In the genomic region with DNA sequence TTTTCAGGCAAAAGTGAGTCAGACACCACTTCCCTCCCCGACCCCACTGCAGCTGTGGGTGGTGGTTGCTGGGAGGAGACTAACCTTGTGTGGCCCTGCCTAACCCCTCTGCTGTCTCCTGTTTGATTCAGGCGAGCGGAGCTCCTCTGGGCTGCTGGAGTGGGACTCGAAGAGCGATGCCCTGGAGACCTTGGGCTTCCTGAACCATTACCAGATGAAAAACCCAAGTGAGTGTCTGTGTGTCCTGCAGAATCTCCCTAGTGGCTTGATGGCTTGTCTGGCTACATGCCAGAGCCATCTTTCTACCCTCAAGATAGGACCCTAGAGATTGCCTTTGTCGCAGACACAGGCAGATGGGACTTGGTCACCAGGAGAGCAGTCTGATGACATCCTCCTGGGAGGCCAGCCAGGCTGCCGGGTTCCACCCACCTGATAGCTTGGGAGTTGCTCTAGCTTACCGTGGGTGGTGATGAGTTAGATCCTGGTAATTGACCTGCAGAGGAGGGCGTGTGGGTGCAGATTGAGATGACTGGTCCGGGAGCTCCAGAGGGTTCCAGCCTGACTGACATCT, we compare ENCODE assay signal across 8 mouse cellular contexts. TPM values are rescaled to one million over a fixed set of nuclear protein-coding genes. Genes with fewer than 3 reads are reported as not detected.
A peak's percentile ranks its signal among the peaks of the same experiment; 100 is the strongest.
DNase-seq lines count a peak whose midpoint lies in the region.

No protein-coding gene starts in this region.

- intact Hi-C loops in heart, postnatal 14 days (cut with DNase I), result no loop called here
- intact Hi-C loops in left cerebral cortex, postnatal 25 days (cut with DNase I), result no loop called here

- peak; percentile 66 to 80 for DNase-seq in left cerebral cortex, adult 18-20 months (ENCODE audit: low spot score in 2 of 2)
- no peak for DNase-seq in left cerebral cortex, adult 11 months (ENCODE audit: low spot score)
- peak; percentile 88 for DNase-seq in MN1 (ENCODE audit: low spot score)
- peak; percentile 69 to 74 for DNase-seq in cerebellum, postnatal 10 days
- peak; percentile 72 to 78 for DNase-seq in heart, postnatal 14 days
- peak; percentile 59 to 72 for DNase-seq in left cerebral cortex, postnatal 25 days (ENCODE audit: low spot score in 2 of 2)
- no peak for DNase-seq in embryo, embryonic 10.5 days (ENCODE audit: low spot score)
- DNase-seq in thymus, postnatal 14 days, result no peak

RNA-seq across cellular contexts. Expression of gene Ech1, which starts 3.7 kb away (rescaled TPM):
- 10 to 100 TPM; 53.5 to 56.6 TPM for total RNA-seq in left cerebral cortex, adult 18-20 months (2021)
- 1,000 to 10,000 TPM; 1,375 to 1,408 TPM for total RNA-seq in heart, postnatal 14 days (2021)
- total RNA-seq in left cerebral cortex, postnatal 25 days (2021), result 10 to 100 TPM; 41.5 to 46.6 TPM

RNA-seq across cellular contexts. Expression of gene Lgals4, which starts 12.3 kb away (rescaled TPM):
- total RNA-seq in left cerebral cortex, adult 18-20 months (2021), result 1 to 10 TPM; 1.9 to 2.4 TPM
- total RNA-seq in heart, postnatal 14 days (2021), result 10 to 100 TPM; 38.7 to 51.1 TPM
- total RNA-seq in left cerebral cortex, postnatal 25 days (2021), result 1 to 10 TPM; 2.2 to 2.7 TPM

RNA-seq across cellular contexts. Expression of gene Hnrnpl, which starts 13.0 kb away (rescaled TPM):
- total RNA-seq in left cerebral cortex, adult 18-20 months (2021), result 100 to 1,000 TPM; 427 to 456 TPM
- total RNA-seq in heart, postnatal 14 days (2021), result 100 to 1,000 TPM; 314 to 317 TPM
- total RNA-seq in left cerebral cortex, postnatal 25 days (2021), result 100 to 1,000 TPM; 375 to 411 TPM

RNA-seq across cellular contexts. Expression of gene Rinl, which starts 32.6 kb away (rescaled TPM):
- 1 to 10 TPM; 2.1 to 3.9 TPM for total RNA-seq in left cerebral cortex, adult 18-20 months (2021)
- 1 to 10 TPM; 2.2 to 4.0 TPM for total RNA-seq in heart, postnatal 14 days (2021)
- total RNA-seq in left cerebral cortex, postnatal 25 days (2021), result 1 to 10 TPM; 2.4 to 2.9 TPM

RNA-seq across cellular contexts. Expression of gene Lgals7, which starts 42.3 kb away (rescaled TPM):
- under 1 TPM in 1 of 2 experiments, not detected in 1; 0.74 TPM for total RNA-seq in left cerebral cortex, adult 18-20 months (2021)
- total RNA-seq in heart, postnatal 14 days (2021), result 1 to 10 TPM; 3.2 to 3.6 TPM
- under 1 TPM in 1 of 2 experiments, not detected in 1; 0.50 TPM for total RNA-seq in left cerebral cortex, postnatal 25 days (2021)

Comparison
In these comparisons a context has a peak if more than half of its experiments do, and no peak if none do; other contexts are left out.
1. DNase-seq: peak in left cerebral cortex, adult 18-20 months (2 of 2), MN1 (single experiment), cerebellum, postnatal 10 days (2 of 2), heart, postnatal 14 days (2 of 2) and left cerebral cortex, postnatal 25 days (2 of 2); none in left cerebral cortex, adult 11 months (single experiment), embryo, embryonic 10.5 days (single experiment) and thymus, postnatal 14 days (single experiment).
2. RNA of gene Ech1, which starts 3.7 kb away (total RNA-seq): 1,375 to 1,408 TPM in heart, postnatal 14 days; 53.5 to 56.6 TPM in left cerebral cortex, adult 18-20 months and 41.5 to 46.6 TPM in left cerebral cortex, postnatal 25 days; every median in the first group is over 10 times any median in the second.
3. RNA of gene Lgals4, which starts 12.3 kb away (total RNA-seq): 38.7 to 51.1 TPM in heart, postnatal 14 days; 2.2 to 2.7 TPM in left cerebral cortex, postnatal 25 days and 1.9 to 2.4 TPM in left cerebral cortex, adult 18-20 months; every median in the first group is over 10 times any median in the second.